Mouse (Mus musculus): ENCODE data around the gene Mctp1.

DNA sequence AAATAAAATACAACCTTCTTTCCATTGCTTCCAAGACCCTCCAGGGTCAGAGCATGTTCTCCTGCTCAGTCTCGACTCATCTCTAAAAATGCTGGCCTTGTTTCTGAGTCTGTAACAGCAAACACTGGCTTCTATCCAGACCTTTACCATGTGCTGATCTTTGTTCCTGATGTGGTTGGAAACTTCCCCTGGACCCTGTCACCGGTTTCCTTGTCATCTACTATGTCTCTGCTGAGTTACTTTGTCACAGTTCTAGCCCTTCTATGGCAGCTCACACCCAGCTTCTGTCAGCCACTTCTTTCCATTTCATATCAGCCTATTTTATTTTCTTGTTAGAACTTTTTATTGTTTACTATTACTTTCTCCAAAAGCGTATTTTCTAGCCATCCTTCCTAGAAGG lies 177.3 kb downstream of the Mctp1 start:
- no peak for TF ChIP-seq POLR2A (IDR thresholded peaks at IDR 0.05; ENCODE audit: control insufficient read depth, low read depth, low read length)
- TF ChIP-seq CTCF (IDR thresholded peaks at IDR 0.05; ENCODE audit: control insufficient read depth, insufficient read depth, insufficient replicate concordance, low read depth, low read length): no peak
